Mouse (Mus musculus) heart, postnatal 14 days (tissue): ENCODE measurements around the gene Hipk2. TPM values are rescaled to one million over a fixed set of nuclear protein-coding genes. Genes with fewer than 3 reads are reported as not detected.

Source experiments
- DNase-seq, 2 experiments: peaks; one replicate each; pipeline ENCODE4 v3.0.0; 2021 to 2022
- intact Hi-C: fragments of 180-260 bp; cut with DNase I; formaldehyde crosslinking; loops from one replicate; pipeline ENCODE4 v1.15.1; 2025
- total RNA-seq, 2 experiments: library from RNA; stranded (reverse); gene quantifications; 2 replicates each; pipeline ENCODE4 v1.2.3; 2021

Gene Hipk2
- total RNA-seq, 2 experiments from 2014 or later: 88.5 to 88.9 TPM

- intact Hi-C loops: no loop called here
- DNase-seq: no peak
These were observed 154.6 kb downstream of the Hipk2 start for GRCm38 (mm10) chr6:38721361-38721760.

- intact Hi-C loops: no loop called here
- DNase-seq: no peak
These were observed 156.7 kb downstream of the Hipk2 start for GRCm38 (mm10) chr6:38719229-38719628.

- intact Hi-C loops: no loop called here
- no peak for DNase-seq
These were observed 157.3 kb downstream of the Hipk2 start for GRCm38 (mm10) chr6:38718625-38719024.

GRCm38 (mm10) chr6:38715881-38716280 is 160.1 kb downstream of the Hipk2 start:
- intact Hi-C loops: no loop called here
- DNase-seq: no peak

DNA sequence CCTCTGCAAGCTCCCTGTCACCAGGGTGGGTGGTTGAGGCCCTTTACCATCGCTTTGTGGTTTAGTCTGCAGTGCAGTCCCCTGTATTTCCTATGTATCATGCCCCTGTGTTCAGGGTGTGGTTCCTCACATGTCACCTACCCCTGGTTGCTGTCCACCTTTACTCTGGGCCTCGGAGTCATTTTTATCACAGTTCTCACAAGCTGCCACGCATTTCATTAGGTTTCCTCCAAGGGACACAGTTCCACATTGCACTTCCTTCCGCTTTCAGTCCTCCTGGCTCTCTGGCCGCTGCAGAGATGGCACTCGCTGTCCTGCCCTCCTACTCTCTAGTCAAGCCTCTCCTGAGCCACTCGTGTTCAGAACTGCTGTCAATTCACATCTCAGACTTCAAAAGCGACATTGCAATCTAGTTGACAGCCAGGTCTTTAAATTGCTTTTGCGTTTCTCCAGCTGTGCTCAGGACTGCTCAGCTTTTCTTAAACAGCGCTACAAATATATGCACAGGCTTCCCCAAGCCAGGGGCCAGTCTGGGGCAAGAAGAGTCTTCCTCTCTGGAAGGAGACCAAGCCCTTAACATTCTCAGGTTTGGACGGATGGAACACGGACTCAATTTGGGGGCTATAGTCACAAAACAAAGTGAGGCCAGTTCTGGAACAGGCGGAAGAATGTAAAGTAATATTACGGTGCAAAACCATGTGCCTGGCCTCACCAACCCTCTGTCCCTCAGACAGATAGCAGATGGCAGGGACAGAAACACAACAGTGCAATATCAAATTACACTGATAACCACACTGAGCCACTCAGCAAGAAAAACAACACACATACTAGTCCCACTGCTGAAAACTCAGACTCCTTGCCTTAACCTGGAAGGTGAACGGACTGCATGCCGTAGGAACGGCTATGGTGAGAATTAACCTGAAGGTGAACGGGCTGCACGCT is 161.7 kb downstream of the Hipk2 start:
- DNase-seq: no peak
- intact Hi-C loops: no loop called here

DNA sequence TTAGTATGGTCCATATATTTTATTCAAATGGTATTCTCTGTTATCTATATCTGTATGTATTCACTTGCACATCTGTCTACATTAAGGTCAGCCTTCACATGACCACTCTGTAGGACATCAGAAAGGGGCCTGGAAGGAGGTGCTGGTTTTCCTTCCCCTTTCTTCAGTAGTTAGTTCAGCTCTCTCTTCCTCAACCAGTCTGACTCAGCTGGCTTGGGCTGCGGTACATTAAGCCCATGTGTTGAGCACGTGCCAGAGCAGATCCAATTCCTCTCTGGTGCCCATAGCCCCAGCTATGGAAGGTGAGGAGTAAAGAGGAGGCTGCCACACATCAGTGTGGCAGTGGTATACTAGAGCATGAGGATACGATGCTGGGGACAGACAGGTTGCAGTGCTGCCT is 165.5 kb downstream of the Hipk2 start:
- intact Hi-C loops: no loop called here
- DNase-seq: no peak

DNA sequence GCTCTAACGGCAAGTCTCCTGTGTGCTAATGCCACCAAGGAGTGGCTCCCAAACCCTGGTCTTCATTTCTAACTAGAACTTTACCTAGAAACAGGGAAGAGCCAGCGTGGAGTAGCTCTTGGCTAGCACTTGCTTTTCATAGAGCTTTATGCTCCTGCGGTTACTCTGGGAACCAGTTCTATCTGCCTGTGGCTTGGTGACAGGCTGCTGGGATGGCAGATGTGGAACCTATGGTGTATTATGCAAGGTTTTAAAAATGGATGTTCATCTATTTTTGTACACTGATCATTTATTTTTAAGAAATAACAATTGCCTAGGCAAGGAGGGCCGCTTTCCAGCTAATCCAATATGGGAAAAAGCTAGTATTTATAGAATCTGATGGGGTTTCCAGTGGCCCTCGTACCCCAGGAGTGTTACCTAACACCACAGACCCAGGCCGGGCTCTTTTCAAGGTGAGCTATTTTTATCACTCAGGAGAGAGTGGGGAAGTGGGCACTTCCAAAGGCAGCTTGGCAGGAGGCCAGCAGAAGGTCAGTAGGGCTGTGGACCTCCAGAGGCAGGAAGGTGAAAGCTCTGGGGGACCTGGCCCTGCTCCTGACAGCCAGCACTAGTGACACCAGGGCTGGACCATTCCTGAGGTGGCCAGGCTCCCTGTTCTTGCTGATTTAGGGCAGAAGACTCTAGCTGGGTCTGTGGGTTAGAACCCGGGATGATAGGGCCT is 171.5 kb downstream of the Hipk2 start:
- peak; percentile 53 to 58 for DNase-seq
- intact Hi-C loops: no loop called here

- intact Hi-C loops: no loop called here
- DNase-seq: no peak
These were observed 172.4 kb downstream of the Hipk2 start for GRCm38 (mm10) chr6:38703526-38703925.

DNA sequence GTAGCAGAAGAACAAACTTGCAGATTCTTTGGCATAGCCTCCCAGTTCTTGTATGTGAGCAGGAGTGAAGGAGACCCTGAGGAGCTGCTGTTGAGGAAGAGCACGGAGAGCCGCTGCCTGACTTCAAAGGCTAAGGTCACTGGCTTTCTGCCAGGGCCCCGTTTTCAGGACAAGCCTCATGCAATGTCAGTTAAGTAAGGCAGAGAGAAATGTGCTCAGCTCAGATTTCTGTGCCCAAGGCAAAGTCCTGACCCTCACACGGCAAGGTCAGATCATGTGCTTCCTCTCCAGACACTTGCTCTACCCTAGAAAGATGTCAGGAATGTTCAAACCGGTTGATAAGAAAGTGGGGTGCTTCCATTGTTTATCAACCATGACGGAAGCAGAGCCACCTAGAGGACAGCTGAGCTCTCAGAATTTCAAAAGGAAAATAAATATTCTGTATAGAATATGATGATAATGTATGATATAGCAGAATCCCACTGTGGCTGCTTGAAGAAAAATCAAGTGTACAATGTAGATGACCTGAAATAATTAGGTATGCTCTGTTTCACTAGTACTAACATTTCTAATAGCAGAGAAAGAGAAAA is 173.1 kb downstream of the Hipk2 start:
- intact Hi-C loops: no loop called here
- peak in 1 of 2 experiments; percentile 42 for DNase-seq

GRCm38 (mm10) chr6:38701421-38701820 is 174.5 kb downstream of the Hipk2 start:
- no peak for DNase-seq
- intact Hi-C loops: no loop called here

GRCm38 (mm10) chr6:38698233-38698889 is 177.6 kb downstream of the Hipk2 start:
- DNase-seq: no peak
- intact Hi-C loops: loop anchor here (10.0 kb wide), 1 partner anchor 204 kb away; no protein-coding TSS in a partner anchor

DNA sequence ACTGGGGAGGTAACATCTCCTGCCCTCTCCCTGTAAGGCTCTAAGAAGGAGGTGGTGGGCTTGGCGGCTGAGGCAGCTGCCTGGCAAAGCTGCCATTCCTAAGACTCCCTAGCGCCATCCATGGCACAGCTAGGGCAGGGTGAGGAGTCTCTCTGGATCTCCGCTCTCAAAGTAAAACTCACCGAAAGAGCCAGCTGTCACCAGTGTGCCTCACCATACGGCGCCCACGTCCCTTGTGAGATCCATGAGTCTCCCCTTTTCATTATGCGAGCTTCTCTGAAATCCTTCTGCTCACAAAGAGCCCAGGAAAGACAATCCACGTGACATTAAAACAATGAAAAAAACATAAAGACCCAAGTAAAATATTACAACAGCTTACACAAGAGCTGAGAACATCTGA is 179.4 kb downstream of the Hipk2 start:
- intact Hi-C loops: loop anchor here (10.0 kb wide), 1 partner anchor 202 kb away; no protein-coding TSS in a partner anchor
- no peak for DNase-seq

- intact Hi-C loops: loop anchor here (10.0 kb wide), 1 partner anchor 201 kb away; no protein-coding TSS in a partner anchor
- peak; percentile 79 to 90 for DNase-seq
These were observed 180.4 kb downstream of the Hipk2 start for GRCm38 (mm10) chr6:38695380-38696054.

DNA sequence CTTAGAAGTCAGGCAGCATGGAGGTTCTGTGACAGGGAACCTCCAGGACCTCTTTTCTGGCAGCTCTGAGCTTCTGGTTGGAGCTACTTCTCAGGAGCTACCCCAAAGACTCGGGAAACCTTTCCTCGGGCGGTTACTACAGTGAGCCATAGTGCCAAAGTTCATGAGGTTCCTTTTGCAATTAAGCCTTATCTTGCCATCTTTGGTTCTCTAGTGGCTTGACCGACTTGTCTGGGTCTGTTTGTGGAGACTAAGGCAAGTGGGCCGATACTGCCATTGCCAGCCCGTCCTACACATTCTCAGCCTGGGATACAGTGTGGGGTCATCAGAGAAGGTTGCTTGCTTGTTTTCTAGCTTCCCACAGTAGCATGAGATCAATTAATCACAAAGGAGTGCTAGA is 183.4 kb downstream of the Hipk2 start:
- intact Hi-C loops: loop anchor here (10.0 kb wide), 1 partner anchor 198 kb away; no protein-coding TSS in a partner anchor
- DNase-seq: no peak

DNA sequence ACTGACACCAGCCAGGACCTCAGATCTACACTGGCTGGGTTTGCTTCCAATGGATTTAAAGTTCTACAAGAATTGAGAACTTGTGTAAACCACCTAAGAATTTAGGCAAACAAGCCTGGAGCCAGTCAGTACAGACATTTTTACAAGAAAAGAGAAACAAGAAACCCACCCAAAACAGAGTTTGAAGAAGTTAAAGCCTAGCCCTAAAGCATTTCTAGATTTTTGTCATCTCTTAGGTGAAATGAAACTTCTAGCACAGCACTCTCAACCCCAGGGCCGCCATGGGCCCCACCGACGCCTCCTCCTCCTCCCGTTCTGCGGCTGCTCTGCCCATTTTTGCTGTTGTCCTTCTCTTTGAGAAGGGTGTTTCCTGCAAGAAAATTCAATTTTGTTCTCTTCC is 184.9 kb downstream of the Hipk2 start:
- no peak for DNase-seq
- intact Hi-C loops: loop anchor here (10.0 kb wide), 1 partner anchor 196 kb away; no protein-coding TSS in a partner anchor

DNA sequence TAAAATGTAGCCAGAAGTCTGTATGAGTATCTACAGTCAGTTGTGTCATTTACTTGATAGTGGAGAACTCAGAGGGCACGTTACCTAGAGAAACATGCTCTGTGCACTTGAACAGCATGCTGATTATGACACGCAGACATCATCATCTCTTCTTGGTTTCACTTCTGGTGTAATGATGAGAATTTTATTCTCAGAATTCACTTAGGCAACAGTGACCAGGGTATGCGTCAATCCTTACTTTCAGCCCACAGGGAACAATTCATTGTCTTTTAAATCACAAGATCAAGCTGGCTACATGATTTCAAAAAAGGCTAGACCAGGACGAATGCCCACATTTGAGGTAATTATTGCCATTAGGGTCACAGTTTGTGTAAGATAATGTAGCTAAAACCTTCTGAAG is 185.3 kb downstream of the Hipk2 start:
- intact Hi-C loops: loop anchor here (10.0 kb wide), 1 partner anchor 196 kb away; no protein-coding TSS in a partner anchor
- no peak for DNase-seq

- intact Hi-C loops: no loop called here
- DNase-seq: peak in 1 of 2 experiments; percentile 48
These were observed 187.1 kb downstream of the Hipk2 start for GRCm38 (mm10) chr6:38688841-38689240.

GRCm38 (mm10) chr6:38687216-38687615 is 188.7 kb downstream of the Hipk2 start:
- DNase-seq: peak; percentile 25 to 54
- intact Hi-C loops: no loop called here

- intact Hi-C loops: no loop called here
- no peak for DNase-seq
These were observed 193.4 kb downstream of the Hipk2 start for GRCm38 (mm10) chr6:38682532-38682931.

- DNase-seq: no peak
- intact Hi-C loops: no loop called here
These were observed 198.3 kb downstream of the Hipk2 start for GRCm38 (mm10) chr6:38677629-38678028.
